Mouse (Mus musculus): Measurements from ENCODE around the gene Tmem79. TPM values are rescaled to one million over a fixed set of nuclear protein-coding genes. Genes with fewer than 3 reads are reported as not detected.

The Tmem79 gene
- total and polyA plus RNA-seq, 3 experiments, result 1.6 to 3.7 (median 3.2) TPM

DNA sequence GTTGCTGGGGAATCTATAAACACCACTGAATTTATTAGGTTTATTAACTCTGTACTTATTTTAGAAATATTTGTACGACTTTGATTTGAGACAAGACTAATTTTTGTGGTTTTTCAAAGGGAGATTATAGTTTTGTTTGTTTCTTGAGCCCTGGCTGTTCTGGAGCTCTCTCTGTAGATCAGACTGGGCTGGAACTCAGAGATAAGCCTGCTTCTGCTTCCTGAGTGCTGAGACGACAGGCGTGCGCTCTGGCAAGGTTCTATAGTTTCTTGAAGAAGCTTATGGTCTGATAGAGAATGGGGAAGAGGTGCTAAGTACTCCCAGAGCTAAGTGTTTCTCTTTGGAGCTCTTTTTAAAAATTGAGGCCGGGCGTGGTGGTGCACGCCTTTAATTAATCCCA is 2.4 kb upstream of the Tmem79 start:
- no peak overlapping the region for H3K27ac ChIP-seq (ENCODE audit: insufficient read depth, low read depth)
- H3K36me3 ChIP-seq (replicated peaks in 1 of 2; ENCODE audit: control insufficient read depth in 1 of 2, insufficient read depth in 1 of 2, low read length in 1 of 2), result peaks cover 17 to 43% of the 10 kb centered on the region in 2 experiments
- dilution Hi-C loops (cut with MboI; ENCODE audit: extremely low pct_ligation_motif_present, extremely low pct_unique_long_range_greater_than_20kb, low sequenced_read_pairs) (no loop called here), in situ Hi-C loops (cut with MboI; ENCODE audit: low pct_ligation_motif_present, low pct_unique_long_range_greater_than_20kb, low sequenced_read_pairs) (no loop called here)
- H3K79me2 ChIP-seq (replicated peaks; ENCODE audit: control insufficient read depth, extremely low read depth, insufficient read depth, poor library complexity, severe bottlenecking), result peaks cover 41% of the 10 kb centered on the region
- no peak for DNase-seq (ENCODE audit: extremely low read depth)
- no peak for TF ChIP-seq SIN3A (IDR thresholded peaks at IDR 0.05; ENCODE audit: low read length)
- no peak for TF ChIP-seq UBTF (IDR thresholded peaks at IDR 0.05; ENCODE audit: low read depth, low read length)
- H3K4me3 ChIP-seq (replicated peaks in 1 of 3; ENCODE audit: low read depth in 2 of 3, low read length in 2 of 3, poor library complexity in 1 of 3), result no peak overlapping the region
- H3K9me3 ChIP-seq (replicated peaks; ENCODE audit: low read length), result no peaks in the 10 kb centered on the region
- H3K4me1 ChIP-seq (ENCODE audit: control insufficient read depth in 1 of 2, insufficient read depth in 2 of 2), result peaks cover 14 to 32% of the 10 kb centered on the region in 2 experiments
- no peak overlapping the region for H3K4me2 ChIP-seq (ENCODE audit: insufficient read depth, low read depth, poor library complexity, severe bottlenecking)
- no peaks in the 10 kb centered on the region for H3K27me3 ChIP-seq (replicated peaks)
- no peak overlapping the region for H3K9ac ChIP-seq (ENCODE audit: insufficient read depth, low read depth)

GRCm38 (mm10) chr3:88337367-88338020 is 1.5 kb upstream of the Tmem79 start:
- Histone ChIP-seq H3K4me2 (ENCODE audit: insufficient read depth, low read depth, poor library complexity, severe bottlenecking) (peak overlapping the region; percentile 76), H3K9ac (ENCODE audit: insufficient read depth, low read depth) (peak overlapping the region; percentile 75), H3K9me3 (replicated peaks; ENCODE audit: low read length) (no peaks in the 10 kb centered on the region), H3K79me2 (replicated peaks; ENCODE audit: control insufficient read depth, extremely low read depth, insufficient read depth, poor library complexity, severe bottlenecking) (peaks cover 41% of the 10 kb centered on the region), H3K27ac (ENCODE audit: insufficient read depth, low read depth) (peak overlapping the region; percentile 28), H3K36me3 (replicated peaks in 1 of 2; ENCODE audit: control insufficient read depth in 1 of 2, insufficient read depth in 1 of 2, low read length in 1 of 2) (peaks cover 12 to 43% of the 10 kb centered on the region in 2 experiments), H3K4me1 (ENCODE audit: control insufficient read depth in 1 of 2, insufficient read depth in 2 of 2) (peaks cover 18 to 36% of the 10 kb centered on the region in 2 experiments), H3K27me3 (replicated peaks) (no peaks in the 10 kb centered on the region), H3K4me3 (replicated peaks in 1 of 3; ENCODE audit: low read depth in 2 of 3, low read length in 2 of 3, poor library complexity in 1 of 3) (peak overlapping the region; percentile 55 to 85 (median 82))
- dilution Hi-C loops (cut with MboI; ENCODE audit: extremely low pct_ligation_motif_present, extremely low pct_unique_long_range_greater_than_20kb, low sequenced_read_pairs), result no loop called here
- peak; percentile 86 for DNase-seq (ENCODE audit: extremely low read depth)
- in situ Hi-C loops (cut with MboI; ENCODE audit: low pct_ligation_motif_present, low pct_unique_long_range_greater_than_20kb, low sequenced_read_pairs), result no loop called here
- TF ChIP-seq SMC3 (IDR thresholded peaks at IDR 0.05; ENCODE audit: low read depth, low read length) (no peak), MYC (IDR thresholded peaks at IDR 0.05; ENCODE audit: low read depth, low read length) (peak; percentile 72), POLR2A (IDR thresholded peaks at IDR 0.05; ENCODE audit: low read depth, low read length) (peak; percentile 23; the same call in 1 of the 2 replicates), NRF1 (IDR thresholded peaks at IDR 0.05; ENCODE audit: low read depth, low read length) (no peak), ELF1 (IDR thresholded peaks at IDR 0.05; ENCODE audit: low read depth, low read length) (no peak), POLR2AphosphoS2 (IDR thresholded peaks at IDR 0.05; ENCODE audit: low read depth, low read length) (no peak), BHLHE40 (IDR thresholded peaks at IDR 0.05; ENCODE audit: low read depth, low read length) (no peak), USF2 (conservative IDR thresholded peaks at IDR 0.05; ENCODE audit: low read depth, low read length) (no peak), TBP (conservative IDR thresholded peaks at IDR 0.05; ENCODE audit: low read depth, low read length) (no peak), JUND (conservative IDR thresholded peaks at IDR 0.05; ENCODE audit: low read depth, low read length) (peak; percentile 77), MAX (IDR thresholded peaks at IDR 0.05; ENCODE audit: low read length) (peak; percentile 59), ZC3H11A (IDR thresholded peaks at IDR 0.05; ENCODE audit: low read depth, low read length) (no peak), TCF12 (IDR thresholded peaks at IDR 0.05; ENCODE audit: low read depth, low read length) (0 out of 2 replicates have a peak, but pooled peaks have one; percentile 18), E2F4 (IDR thresholded peaks at IDR 0.05; ENCODE audit: insufficient replicate concordance, low read depth, low read length) (no peak), RCOR1 (conservative IDR thresholded peaks at IDR 0.05; ENCODE audit: low read depth, low read length) (no peak), ZNF384 (IDR thresholded peaks at IDR 0.05; ENCODE audit: low read depth, low read length) (no peak), SIN3A (IDR thresholded peaks at IDR 0.05; ENCODE audit: low read length) (peak; percentile 72), ZMIZ1 (IDR thresholded peaks at IDR 0.05; ENCODE audit: low read depth, low read length) (no peak), MEF2A (IDR thresholded peaks at IDR 0.05; ENCODE audit: borderline replicate concordance, low read depth, low read length) (no peak), PAX5 (IDR thresholded peaks at IDR 0.05; ENCODE audit: low read length) (no peak), USF1 (IDR thresholded peaks at IDR 0.05; ENCODE audit: low read depth, low read length) (no peak), MAZ (IDR thresholded peaks at IDR 0.05; ENCODE audit: low read depth, low read length) (no peak), ZKSCAN1 (IDR thresholded peaks at IDR 0.05; ENCODE audit: borderline replicate concordance, low read depth, low read length) (no peak), MAFK (IDR thresholded peaks at IDR 0.05; ENCODE audit: insufficient replicate concordance, low read length) (peak; percentile 75), IRF4 (IDR thresholded peaks at IDR 0.05; ENCODE audit: low read depth, low read length) (no peak), UBTF (IDR thresholded peaks at IDR 0.05; ENCODE audit: low read depth, low read length) (no peak), MXI1 (IDR thresholded peaks at IDR 0.05; ENCODE audit: low read depth, low read length) (peak; percentile 86), RAD21 (IDR thresholded peaks at IDR 0.05; ENCODE audit: low read depth, low read length) (no peak), CHD2 (IDR thresholded peaks at IDR 0.05; ENCODE audit: low read length) (no peak), CTCF (conservative IDR thresholded peaks at IDR 0.05 in 1 of 2, IDR thresholded peaks at IDR 0.05 in 1 of 2; ENCODE audit: low read depth in 2 of 2, low read length in 2 of 2) (no peak), EP300 (IDR thresholded peaks at IDR 0.05; ENCODE audit: low read length) (peak; percentile 55; the same call in 1 of the 2 replicates), HCFC1 (IDR thresholded peaks at IDR 0.05; ENCODE audit: low read depth, low read length) (no peak), KAT2A (IDR thresholded peaks at IDR 0.05; ENCODE audit: insufficient replicate concordance, low read length) (no peak)

All from CH12.LX (cell line).